Mouse (Mus musculus): ENCODE measurements around the gene Csf2rb. TPM values are rescaled to one million over a fixed set of nuclear protein-coding genes. Genes with fewer than 3 reads are reported as not detected.

The Csf2rb gene
- polyA plus RNA-seq (2012; rRNA removed) = 0.49 and 0.58 TPM in 2 replicates

DNA sequence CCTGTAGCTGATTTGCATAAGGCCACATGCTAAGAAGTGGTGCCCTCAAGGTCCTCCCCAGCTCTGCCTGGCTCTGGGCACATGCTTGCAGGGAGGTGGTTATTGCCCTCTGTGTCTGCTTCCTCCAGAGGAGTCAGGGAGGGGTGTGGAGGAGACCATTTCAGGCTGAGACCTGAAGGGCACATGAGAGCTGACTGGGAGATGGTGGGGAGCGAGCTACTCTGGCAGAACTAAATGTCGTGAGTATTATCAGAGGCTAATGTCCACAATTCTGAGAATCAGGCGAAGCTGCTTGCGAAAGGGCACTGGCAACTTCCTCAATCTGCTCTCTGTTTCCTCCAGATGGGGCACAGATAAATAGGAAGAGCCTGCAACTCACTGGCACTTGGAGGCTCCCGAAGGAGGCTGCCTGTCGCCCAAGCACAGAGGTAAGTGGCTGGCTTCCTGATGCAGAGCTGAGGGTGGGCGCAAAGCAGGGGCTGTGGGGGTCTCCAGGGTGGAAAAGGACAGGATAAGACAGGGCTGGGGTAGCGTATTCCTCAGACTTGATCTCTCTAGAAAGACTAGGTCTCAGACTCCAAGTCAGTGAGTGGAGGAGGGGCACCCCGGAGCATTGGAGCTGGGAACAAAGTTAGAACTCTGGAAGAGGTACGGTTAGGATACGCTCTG lies at the start of gene Csf2rb:
Csf2rb (plus strand) TSS at position 82 of the 669 bp plus-strand sequence.

DNA sequence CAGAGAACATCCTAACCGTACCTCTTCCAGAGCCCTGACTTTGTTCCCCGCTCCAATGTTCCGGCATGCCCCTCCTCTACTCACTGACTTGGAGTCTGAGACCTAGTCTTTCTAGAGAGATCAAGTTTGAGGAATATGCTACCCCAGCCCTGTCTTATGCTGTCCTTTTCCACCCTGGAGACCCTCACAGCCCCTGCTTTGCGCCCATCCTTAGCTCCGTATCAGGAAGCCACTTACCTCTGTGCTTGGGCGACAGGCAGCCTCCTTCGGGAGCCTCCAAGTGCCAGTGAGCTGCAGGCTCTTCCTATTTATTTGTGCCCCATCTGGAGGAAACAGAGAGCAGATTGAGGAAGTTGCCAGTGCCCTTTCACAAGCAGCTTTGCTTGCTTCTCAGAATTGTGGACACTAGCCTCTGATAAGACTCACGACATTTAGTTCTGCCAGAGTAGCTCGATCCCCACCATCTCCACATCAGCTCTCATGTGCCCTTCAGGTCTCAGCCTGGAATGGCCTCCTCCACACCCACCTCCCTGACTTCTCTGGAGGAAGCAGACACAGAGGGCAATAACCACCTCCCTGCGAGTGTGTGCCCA lies 20.1 kb upstream of the Csf2rb start, which contains the start of gene Csf2rb2:
Csf2rb2 (minus strand) TSS at position 381 of the 593 bp plus-strand sequence.

DNA sequence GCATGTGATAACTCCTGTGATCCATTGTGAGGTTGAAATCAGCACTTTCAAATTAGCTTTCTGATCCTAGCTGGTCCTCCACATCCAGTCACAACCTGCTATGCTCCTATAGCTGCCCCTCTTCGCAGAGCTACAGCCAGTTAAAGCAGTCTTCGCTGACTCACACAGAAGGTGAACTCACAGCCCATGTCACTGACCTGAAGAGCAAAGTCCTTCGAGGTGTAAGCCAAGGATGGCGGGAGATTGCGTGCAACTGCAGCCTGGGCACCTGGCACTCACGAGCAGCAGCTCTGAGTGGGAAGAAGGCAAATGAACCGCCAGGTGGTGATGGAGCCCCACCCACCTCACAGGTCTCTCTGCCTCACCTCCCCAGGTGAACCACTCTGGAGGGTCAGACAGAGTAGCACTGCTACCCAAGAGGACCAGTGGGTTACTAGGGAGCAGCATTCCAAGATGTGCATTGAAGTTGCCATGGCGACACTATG lies 70.0 kb downstream of the Csf2rb start, which contains the start of gene Tex33:
Tex33 (minus strand) TSS at position 435 of the 485 bp plus-strand sequence.

Other genes with a start within 250 kb of the Csf2rb start
- 11.2 and 13.3 TPM in 2 replicates for gene Cacng2, start 205.7 kb upstream of the Csf2rb start, polyA plus RNA-seq (2012; rRNA removed)
- gene Ift27, start 151.6 kb upstream of the Csf2rb start, polyA plus RNA-seq (2012; rRNA removed) = 54.5 and 56.5 TPM in 2 replicates
- 0.97 and 3.4 TPM in 2 replicates for gene Pvalb, start 119.4 kb upstream of the Csf2rb start, polyA plus RNA-seq (2012; rRNA removed)
- 0.67 and 1.1 TPM in 2 replicates for gene Ncf4, start 81.0 kb upstream of the Csf2rb start, polyA plus RNA-seq (2012; rRNA removed)
- gene Csf2rb2, start 20.0 kb upstream of the Csf2rb start, polyA plus RNA-seq (2012; rRNA removed) = 0.47 and 0.49 TPM in 2 replicates
- gene Tex33, start 70.2 kb downstream of the Csf2rb start, polyA plus RNA-seq (2012; rRNA removed) = 0.05 and 0.14 TPM in 2 replicates
- 25.6 and 30.7 TPM in 2 replicates for gene Tst, start 80.2 kb downstream of the Csf2rb start, polyA plus RNA-seq (2012; rRNA removed)
- 93.0 and 95.7 TPM in 2 replicates for gene Mpst, start 80.7 kb downstream of the Csf2rb start, polyA plus RNA-seq (2012; rRNA removed)
- 260 and 297 TPM in 2 replicates for gene Kctd17, start 102.8 kb downstream of the Csf2rb start, polyA plus RNA-seq (2012; rRNA removed)
- gene Tmprss6, start 142.9 kb downstream of the Csf2rb start, polyA plus RNA-seq (2012; rRNA removed) = 0.04 and 0.13 TPM in 2 replicates
- 0.11 and 0.17 TPM in 2 replicates for gene Il2rb, start 169.5 kb downstream of the Csf2rb start, polyA plus RNA-seq (2012; rRNA removed)
- gene C1qtnf6, start 205.7 kb downstream of the Csf2rb start, polyA plus RNA-seq (2012; rRNA removed) = 13.1 and 15.5 TPM in 2 replicates
- 1.1 and 2.5 TPM in 2 replicates for gene Sstr3, start 218.9 kb downstream of the Csf2rb start, polyA plus RNA-seq (2012; rRNA removed)
- gene Rac2, start 247.0 kb downstream of the Csf2rb start, polyA plus RNA-seq (2012; rRNA removed) = 4.2 and 6.3 TPM in 2 replicates